Mouse (Mus musculus) liver, embryonic 16.5 days (tissue): ENCODE results near the gene Nrp2. TPM values are rescaled to one million over a fixed set of nuclear protein-coding genes. Genes with fewer than 3 reads are reported as not detected.

ENCODE experiments used
- ATAC-seq: fragments of 200-750 bp; cut with Nextera tagmentation; 2 replicates; pipeline ENCODE4 v1.8.0; 2017; ENCODE audit warnings: low read depth, mild to moderate bottlenecking, moderate number of reproducible peaks, moderate library complexity
- H3K27ac ChIP-seq: fragments of 300-500 bp; sonication (generic); 2 replicates; pipeline ENCODE4 v1.5.1; 2014; ENCODE audit warnings: mild to moderate bottlenecking, low read length
- H3K27me3 ChIP-seq: fragments of 300-500 bp; sonication (generic); 2 replicates; pipeline ENCODE4 v1.6.1; 2014; ENCODE audit warnings: low read depth, low read length, mixed read lengths; ENCODE audit not compliant: control insufficient read depth, insufficient read depth
- H3K36me3 ChIP-seq: fragments of 300-500 bp; sonication (generic); 2 replicates; pipeline ENCODE4 v1.6.1; 2014; ENCODE audit warnings: mild to moderate bottlenecking; ENCODE audit not compliant: control insufficient read depth, insufficient read depth
- H3K4me1 ChIP-seq: fragments of 300-500 bp; sonication (generic); 2 replicates; pipeline ENCODE4 v1.6.1; 2014; ENCODE audit warnings: low read depth, low read length, mixed read lengths; ENCODE audit not compliant: control insufficient read depth
- H3K4me2 ChIP-seq: fragments of 300-500 bp; sonication (generic); 2 replicates; pipeline ENCODE4 v1.6.1; 2014; ENCODE audit warnings: low read depth, low read length, mixed read lengths
- H3K4me3 ChIP-seq: fragments of 300-500 bp; sonication (generic); 2 replicates; pipeline ENCODE4 v1.5.1; 2014; ENCODE audit warnings: low read depth, mild to moderate bottlenecking, low read length
- H3K9ac ChIP-seq: fragments of 300-500 bp; sonication (generic); 2 replicates; pipeline ENCODE4 v1.6.1; 2014; ENCODE audit warnings: low read depth, low read length
- H3K9me3 ChIP-seq: fragments of 300-500 bp; sonication (generic); replicated peaks from 2 replicates; pipeline ENCODE4 v1.6.1; 2016; ENCODE audit warnings: low read length; ENCODE audit not compliant: control insufficient read depth
- WGBS: fragments of 180-500 bp; shearing (Covaris S2); extraction: QIAGEN DNeasy Blood & Tissue Kit; methylation state at CpG from one replicate; pipeline ENCODE4 v1.1.7; 2014; ENCODE audit not compliant: insufficient replicate concordance; 5-methylcytosine and 5-hydroxymethylcytosine counted together
- polyA plus RNA-seq: library from polyadenylated mRNA; unstranded; fragments of >200 nt; fragmentation: Nextera tagmentation; extraction: Ambion mirVana; gene quantifications from 2 replicates; pipeline ENCODE4 v1.2.1, GENCODE M21; 2015

The Nrp2 gene
- polyA plus RNA-seq, 1 experiment from 2014 or later, result 0.91 TPM

- no peak overlapping the region for H3K4me2 ChIP-seq
- H3K9me3 ChIP-seq, result no peaks in the 10 kb centered on the region
- no peak overlapping the region for H3K4me3 ChIP-seq
- ATAC-seq, result no peak
- H3K36me3 ChIP-seq, result no peaks in the 10 kb centered on the region
- H3K27me3 ChIP-seq, result no peaks in the 10 kb centered on the region
- 30% methylated on average over 15 of the region's 15 CpGs for WGBS
- H3K9ac ChIP-seq, result no peak overlapping the region
- no peak overlapping the region for H3K27ac ChIP-seq
- H3K4me1 ChIP-seq, result no peaks in the 10 kb centered on the region
Observed at GRCm38 (mm10) chr1:62751011-62752006, 48.2 kb downstream of the Nrp2 start.

DNA sequence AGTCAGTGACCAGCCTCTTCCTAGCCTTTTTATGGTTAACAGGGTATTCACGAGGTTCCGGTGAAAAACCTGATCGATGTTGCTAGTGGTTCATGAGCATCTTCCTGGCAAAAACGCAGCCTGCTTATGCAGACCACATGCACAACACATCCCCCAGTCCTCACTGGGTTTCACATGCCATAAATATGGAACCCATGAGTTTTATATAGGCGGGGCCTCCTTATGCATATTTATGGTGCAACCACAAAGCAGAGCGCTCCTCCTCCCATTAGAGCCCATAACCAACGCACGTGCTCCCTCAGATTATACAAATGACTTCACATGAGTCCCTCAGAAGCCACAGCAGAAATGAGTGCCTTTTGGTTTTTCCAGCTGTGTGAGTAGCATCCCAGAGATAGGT, 49.0 kb downstream of the Nrp2 start:
- WGBS, result 62% methylated on average over 8 of the region's 8 CpGs
- H3K4me2 ChIP-seq, result no peak overlapping the region

GRCm38 (mm10) chr1:62752661-62753333, 49.7 kb downstream of the Nrp2 start:
- Histone ChIP-seq H3K36me3 (no peaks in the 10 kb centered on the region), H3K4me2 (no peak overlapping the region), H3K4me3 (no peak overlapping the region), H3K9me3 (no peaks in the 10 kb centered on the region), H3K4me1 (no peaks in the 10 kb centered on the region), H3K27ac (no peak overlapping the region), H3K27me3 (no peaks in the 10 kb centered on the region), H3K9ac (no peak overlapping the region)
- 70% methylated on average over 7 of the region's 7 CpGs for WGBS
- no peak for ATAC-seq

More for the DNA sequence above, 49.0 kb downstream of the Nrp2 start:
- no peak for ATAC-seq
- no peak overlapping the region for H3K27ac ChIP-seq
- H3K4me3 ChIP-seq, result no peak overlapping the region
- H3K36me3 ChIP-seq, result no peaks in the 10 kb centered on the region
- H3K27me3 ChIP-seq, result no peaks in the 10 kb centered on the region
- H3K9me3 ChIP-seq, result no peaks in the 10 kb centered on the region
- no peak overlapping the region for H3K9ac ChIP-seq
- no peaks in the 10 kb centered on the region for H3K4me1 ChIP-seq

DNA sequence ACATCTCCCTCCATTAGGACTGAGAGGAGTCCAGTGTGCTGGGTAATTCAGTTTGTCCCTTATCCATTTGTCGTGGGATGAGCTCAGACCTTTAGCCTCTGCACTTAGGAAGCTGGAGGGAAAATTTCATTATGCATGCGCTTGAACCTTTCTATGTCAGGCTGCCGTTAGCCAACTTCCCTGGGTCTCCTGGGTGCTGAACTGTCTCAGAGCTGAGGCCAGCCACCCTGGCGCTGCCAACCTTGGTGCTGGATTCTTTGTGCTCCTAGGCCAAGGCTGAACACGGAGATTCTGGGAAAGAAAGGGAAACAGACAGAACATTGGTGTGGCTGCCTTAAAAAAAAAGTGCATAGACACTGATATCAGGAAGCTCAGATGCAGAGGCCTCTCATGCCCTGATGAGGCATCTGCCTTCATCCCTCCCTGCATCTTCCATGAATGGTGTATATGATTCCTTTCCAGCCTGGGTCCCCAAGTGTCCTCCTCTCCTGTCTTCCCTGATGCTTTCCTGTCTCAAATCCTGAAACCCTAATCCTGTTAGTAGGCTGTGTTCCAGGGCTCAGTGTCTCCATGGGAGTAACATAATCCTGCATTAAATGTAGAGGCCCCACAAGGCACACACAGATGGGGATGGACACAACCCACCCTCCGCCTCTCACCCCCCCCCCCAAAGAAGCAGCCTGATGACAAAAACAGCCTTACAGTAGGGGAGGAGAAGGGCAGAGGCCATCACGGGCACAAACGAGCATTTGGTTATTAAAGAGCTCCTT, 51.2 kb downstream of the Nrp2 start:
- Histone ChIP-seq H3K9ac (no peak overlapping the region), H3K36me3 (no peaks in the 10 kb centered on the region), H3K9me3 (no peaks in the 10 kb centered on the region), H3K4me2 (no peak overlapping the region), H3K4me1 (no peaks in the 10 kb centered on the region), H3K4me3 (no peak overlapping the region), H3K27me3 (no peaks in the 10 kb centered on the region), H3K27ac (no peak overlapping the region)
- ATAC-seq, result no peak
- WGBS, result 67% methylated on average over 8 of the region's 8 CpGs

GRCm38 (mm10) chr1:62760086-62760485, 57.0 kb downstream of the Nrp2 start:
- H3K27ac ChIP-seq, result no peak overlapping the region
- H3K27me3 ChIP-seq, result no peaks in the 10 kb centered on the region
- 25% methylated on average over 5 of the region's 5 CpGs for WGBS
- no peak overlapping the region for H3K4me3 ChIP-seq
- no peaks in the 10 kb centered on the region for H3K36me3 ChIP-seq
- ATAC-seq, result peak; percentile 35; the same call in 1 of the 2 replicates
- H3K9ac ChIP-seq, result no peak overlapping the region
- H3K9me3 ChIP-seq, result no peaks in the 10 kb centered on the region
- no peaks in the 10 kb centered on the region for H3K4me1 ChIP-seq
- H3K4me2 ChIP-seq, result no peak overlapping the region

GRCm38 (mm10) chr1:62760565-62760964, 57.5 kb downstream of the Nrp2 start:
- no peak for ATAC-seq
- WGBS, result 62% methylated on average over 17 of the region's 17 CpGs
- Histone ChIP-seq H3K27me3 (no peaks in the 10 kb centered on the region), H3K9me3 (no peaks in the 10 kb centered on the region), H3K36me3 (no peaks in the 10 kb centered on the region), H3K4me2 (no peak overlapping the region), H3K4me1 (no peaks in the 10 kb centered on the region), H3K27ac (no peak overlapping the region), H3K9ac (no peak overlapping the region), H3K4me3 (no peak overlapping the region)

DNA sequence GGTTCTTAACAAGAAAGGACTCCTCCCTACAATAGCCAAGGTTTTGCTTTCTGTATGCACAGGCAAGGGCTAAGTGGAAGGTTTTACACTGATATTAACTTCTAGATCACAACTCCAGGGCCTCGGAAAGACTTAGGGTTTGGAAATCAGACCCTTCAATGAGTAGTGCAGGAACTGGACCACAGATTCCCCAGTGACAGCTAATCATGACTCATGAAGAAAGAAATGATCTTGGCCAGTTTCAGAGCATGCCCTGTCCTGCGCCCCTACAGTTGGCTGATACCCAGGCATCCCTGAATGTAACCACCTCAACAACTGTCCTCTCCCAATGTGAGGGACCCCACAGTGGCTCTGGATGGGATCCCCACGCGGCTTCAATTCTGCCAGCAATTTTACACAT, 60.7 kb downstream of the Nrp2 start:
- ATAC-seq, result no peak
- Histone ChIP-seq H3K4me1 (no peaks in the 10 kb centered on the region), H3K4me3 (no peak overlapping the region), H3K36me3 (no peaks in the 10 kb centered on the region), H3K27me3 (no peaks in the 10 kb centered on the region), H3K27ac (no peak overlapping the region), H3K9me3 (no peaks in the 10 kb centered on the region), H3K4me2 (no peak overlapping the region), H3K9ac (no peak overlapping the region)
- 68% methylated on average over 4 of the region's 4 CpGs for WGBS

- ATAC-seq, result no peak
- Histone ChIP-seq H3K9me3 (no peaks in the 10 kb centered on the region), H3K36me3 (no peaks in the 10 kb centered on the region), H3K4me2 (no peak overlapping the region), H3K9ac (no peak overlapping the region), H3K27me3 (no peaks in the 10 kb centered on the region), H3K4me3 (no peak overlapping the region), H3K27ac (no peak overlapping the region), H3K4me1 (no peaks in the 10 kb centered on the region)
- 60% methylated on average over 7 of the region's 7 CpGs for WGBS
Observed at GRCm38 (mm10) chr1:62765171-62765570, 62.1 kb downstream of the Nrp2 start.
